Mouse (Mus musculus) MN1 (cell line): ENCODE measurements around the gene Ccr9.
"Not testable (repeated sequence)": the region's sequence is repeated elsewhere in the genome, so short reads cannot be mapped to it uniquely, and the experiment has no call there.

Source experiments
- DNase-seq: peaks from one replicate; pipeline ENCODE4 v3.0.0-alpha.2; 2016; ENCODE audit warnings: low spot score

Gene Ccr9

DNA sequence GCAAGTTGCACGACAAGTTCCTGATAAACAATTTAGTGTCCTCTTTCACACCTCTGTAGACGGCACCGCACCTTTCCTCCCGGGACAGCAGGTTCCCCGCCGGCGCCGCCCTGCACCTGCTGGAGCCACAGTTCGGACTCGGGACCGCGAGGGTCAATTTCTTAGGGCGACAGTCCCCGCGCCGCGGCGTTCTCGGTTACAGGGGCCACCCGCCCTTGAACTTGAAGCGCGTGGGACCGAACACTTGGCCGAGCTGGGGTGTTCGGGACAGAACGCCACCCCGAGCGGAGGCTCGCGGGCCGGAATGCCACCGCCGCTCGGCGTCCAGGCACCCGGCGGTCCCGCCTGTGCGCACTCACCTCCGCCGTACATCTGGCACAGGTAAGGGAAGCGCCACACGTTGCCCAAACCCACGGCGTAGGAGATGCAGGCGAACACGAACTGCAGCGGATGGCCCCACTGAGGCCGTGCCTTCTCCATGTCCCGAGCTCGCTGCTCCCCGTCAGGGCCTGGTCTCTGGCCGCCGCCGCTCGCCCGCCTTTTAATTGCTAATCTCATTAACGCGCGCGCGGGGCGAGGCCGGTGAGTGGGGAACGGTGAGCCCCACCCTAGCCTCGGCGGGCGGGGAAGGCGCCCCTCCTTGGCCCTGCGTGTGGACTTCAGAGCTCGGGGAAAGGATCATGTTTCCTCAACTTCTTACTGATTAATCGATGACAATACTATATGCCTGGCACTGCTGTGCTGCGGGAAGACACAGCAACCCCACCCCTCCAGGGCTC is at the start of gene Ccr9, which contains the start of gene Slc6a20a:
Gene Ccr9, plus strand, starts transcription at position 113 of the 779 bp plus-strand sequence.
Gene Slc6a20a, minus strand, starts transcription at position 559 of the 779 bp plus-strand sequence.
- no peak for DNase-seq

DNA sequence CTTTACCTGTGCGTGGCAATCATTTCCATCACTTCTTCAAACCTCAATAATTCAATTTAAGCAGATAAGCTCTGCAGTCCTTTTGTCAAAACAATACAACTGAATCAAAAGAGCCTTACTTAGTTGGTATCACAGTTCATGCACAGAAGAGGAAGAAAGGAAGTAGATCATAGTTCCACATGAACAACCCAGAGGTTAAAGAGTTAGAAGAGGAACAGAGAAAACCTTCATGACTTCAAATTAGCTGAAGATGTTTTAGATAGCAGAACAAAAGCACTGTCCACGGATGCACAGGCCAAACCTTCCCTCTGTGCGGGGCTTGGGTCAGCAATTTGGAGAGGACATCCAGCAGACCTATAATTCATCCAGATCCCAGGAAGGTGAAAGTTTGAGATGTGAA is 46.6 kb upstream of the Ccr9 start:
- no peak for DNase-seq

DNA sequence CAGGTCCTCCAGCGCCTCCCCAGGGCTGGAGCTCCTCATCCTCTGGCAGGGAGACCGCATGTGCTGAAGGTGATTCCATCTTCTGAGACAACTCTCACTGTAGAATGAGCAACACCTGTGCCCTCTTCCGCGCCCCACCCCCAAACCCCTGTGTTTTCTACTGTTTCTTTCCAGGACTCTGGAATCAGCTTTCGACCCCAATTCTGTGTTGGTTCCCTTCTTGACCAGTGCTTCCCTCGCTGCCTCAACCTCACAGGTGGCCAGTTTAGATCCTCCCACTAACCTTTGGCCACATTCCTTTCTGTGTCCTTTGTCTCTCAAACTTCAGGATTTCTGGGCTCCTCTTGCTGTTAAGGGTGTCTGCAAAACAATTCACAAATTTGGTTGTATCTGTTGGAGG is 46.0 kb upstream of the Ccr9 start, which contains the start of gene Slc6a20b:
Gene Slc6a20b, minus strand, starts transcription at position 285 of the 400 bp plus-strand sequence.
- DNase-seq: no peak

DNA sequence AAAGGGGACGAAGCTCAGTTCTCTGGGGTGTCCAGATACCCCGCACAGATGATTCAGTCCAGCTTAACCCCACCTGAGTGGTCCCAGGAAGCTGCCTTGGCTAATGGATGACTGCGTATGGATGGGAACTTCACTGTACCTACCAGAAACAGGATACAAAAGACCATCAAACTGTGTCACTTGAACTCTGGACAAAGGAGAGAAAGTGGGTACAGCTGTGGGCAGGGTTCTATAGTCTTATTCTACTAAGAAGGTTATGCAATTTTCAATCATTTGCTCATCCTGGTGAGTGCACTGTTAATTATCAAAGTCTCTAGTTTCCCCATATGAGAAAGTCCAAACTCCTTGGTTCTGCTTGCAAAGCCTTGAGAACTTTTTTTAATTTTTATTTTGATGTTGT is 45.2 kb upstream of the Ccr9 start:
- DNase-seq: no peak

DNA sequence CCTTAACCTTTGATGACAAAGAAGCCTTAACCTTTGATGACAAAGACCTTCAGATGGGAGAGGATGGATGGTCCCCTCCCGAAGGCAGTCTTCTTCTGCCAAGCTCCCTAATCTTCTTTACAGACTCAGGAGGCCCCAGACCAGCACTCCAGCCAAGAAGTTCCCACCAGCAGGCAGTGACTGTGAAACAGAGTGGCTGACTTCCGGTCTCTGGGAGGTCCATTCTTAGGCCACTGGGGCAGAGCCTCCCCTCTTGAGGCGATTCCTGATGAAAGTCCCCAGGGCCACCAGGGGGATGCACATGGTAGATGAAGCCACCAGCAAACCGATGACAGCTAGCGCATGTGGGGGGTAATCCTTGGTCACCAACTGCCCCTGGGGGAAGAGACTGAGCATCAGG is 41.5 kb upstream of the Ccr9 start:
- DNase-seq: no peak

DNA sequence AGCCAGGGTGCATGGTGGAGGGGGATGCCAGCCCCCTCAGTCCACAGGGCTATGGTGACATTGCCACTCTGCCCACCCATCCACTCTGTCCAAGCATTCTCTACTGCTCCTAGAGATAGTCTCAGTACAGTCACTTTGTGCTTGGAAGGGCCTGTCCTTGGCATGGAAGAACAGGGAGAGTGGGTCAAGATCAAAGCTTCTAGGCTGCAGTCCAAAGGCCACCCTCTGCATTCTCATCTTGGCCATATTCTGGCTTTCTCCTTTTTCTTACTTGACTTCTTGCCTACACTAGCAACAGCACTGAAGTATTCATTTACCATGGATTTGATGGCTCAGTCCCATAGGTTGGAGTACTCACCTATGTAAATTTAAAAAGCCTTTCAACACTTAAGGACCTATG is 40.0 kb upstream of the Ccr9 start:
- DNase-seq: no peak

DNA sequence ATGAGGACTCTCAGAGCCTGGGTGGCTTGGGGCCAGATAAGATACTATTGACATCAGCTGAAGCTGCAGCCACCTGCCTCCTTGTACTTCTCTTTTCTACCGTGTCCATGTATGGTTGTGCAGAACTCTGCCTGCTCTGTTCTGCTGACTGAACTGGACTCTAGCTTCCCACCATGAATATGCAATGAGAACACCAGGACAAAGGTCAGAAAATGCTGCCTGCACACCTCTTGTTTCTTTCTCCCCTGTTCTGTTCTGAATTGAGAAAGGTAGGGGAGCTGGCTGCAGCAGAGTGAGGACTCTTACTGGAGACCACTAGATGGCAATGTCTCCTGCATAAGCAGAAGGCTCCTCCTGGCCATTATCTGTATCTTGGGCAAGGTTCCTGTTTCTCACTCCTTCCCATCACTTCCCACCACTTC is 39.6 kb upstream of the Ccr9 start:
- peak; percentile 13 for DNase-seq

DNA sequence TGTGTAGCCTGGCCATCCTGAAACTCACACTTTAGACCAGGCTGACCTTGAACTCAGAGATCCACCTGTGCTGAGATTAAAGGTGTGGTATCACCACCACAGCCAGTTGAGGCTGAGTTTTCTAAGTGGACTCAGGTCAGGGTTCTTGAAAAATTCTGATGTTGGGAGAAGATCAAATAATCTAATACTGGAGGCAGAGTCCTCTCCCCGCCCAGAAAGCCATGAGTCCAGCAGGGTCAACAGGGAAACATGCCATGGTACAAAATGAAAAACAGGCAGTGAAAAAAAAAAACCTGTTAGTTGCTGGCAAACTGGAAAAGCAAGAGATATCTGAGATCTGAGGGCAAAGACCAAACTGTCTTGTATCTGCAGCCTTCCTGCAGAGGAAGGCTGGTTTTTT is 38.1 kb upstream of the Ccr9 start:
- DNase-seq: no peak

DNA sequence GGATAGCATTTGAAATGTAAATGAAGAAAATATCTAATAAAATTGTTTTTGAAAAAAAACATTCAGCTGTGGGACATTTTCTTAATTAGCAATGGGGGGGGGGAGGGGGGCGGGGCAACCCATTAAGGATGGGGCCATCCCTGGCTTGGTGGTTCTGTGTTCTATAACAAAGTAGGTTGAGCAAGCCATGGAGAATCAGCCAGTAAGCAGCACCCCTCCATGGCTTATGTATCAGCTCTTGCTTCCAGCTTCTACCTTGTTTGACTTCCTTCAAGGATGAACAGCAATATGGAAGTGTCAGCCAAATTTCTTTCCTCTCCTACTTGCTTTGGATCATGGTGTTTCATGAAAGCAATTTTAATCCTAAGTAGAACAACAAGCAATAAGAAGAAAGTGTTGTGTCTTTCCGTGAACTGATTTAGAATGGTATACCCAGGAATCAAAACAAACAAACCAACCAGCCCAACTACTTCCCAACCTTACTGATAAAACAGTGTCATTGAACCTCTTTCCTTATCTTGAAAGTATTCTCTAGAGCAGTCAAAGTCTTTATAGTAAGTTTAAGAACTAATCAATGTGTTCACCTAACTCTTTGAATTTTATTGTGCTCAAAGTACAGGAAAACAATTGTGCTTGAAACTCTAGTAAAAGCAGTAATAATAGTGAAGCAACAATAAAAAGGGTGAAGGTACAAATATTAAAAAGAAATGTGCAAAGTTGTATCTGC is 28.3 kb upstream of the Ccr9 start:
- no peak for DNase-seq

DNA sequence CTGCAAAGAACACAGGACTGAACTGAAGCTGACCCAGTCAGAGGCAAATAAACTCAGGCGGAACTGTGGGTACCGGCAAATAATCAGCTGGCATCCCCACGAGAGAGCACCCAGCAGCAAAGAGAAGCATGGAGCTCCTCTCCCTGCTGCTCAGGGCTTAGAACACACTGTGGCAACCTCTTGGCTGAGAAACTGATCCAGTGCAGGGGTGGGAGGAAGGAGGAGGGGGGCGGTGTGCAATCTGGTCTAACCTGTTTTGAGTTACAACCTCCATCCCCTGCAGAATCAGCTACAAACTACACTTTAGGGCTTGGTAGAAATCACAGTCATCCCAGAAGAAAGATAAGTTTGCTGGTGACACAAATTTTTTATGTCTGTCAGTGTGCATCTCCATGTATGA is 26.9 kb upstream of the Ccr9 start:
- no peak for DNase-seq

DNA sequence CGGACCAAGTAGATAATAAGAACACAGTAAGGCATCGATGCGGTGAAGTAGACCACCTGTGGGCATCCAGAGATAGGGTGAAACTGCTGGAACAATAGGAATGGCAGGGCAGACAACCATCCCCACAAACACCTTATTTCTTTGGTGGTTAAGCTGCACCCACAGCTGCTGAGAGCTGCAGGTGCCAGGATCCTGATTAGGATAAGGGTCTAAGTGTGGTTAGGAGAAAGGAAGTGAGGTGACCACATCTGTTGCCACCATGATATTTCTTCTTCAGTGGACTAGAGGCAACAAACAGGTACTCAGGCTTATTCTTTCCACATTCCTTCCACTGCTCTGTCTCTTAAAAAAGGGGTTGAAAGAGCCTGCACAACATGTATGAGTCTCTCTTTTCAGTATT is 20.8 kb upstream of the Ccr9 start:
- no peak for DNase-seq

DNA sequence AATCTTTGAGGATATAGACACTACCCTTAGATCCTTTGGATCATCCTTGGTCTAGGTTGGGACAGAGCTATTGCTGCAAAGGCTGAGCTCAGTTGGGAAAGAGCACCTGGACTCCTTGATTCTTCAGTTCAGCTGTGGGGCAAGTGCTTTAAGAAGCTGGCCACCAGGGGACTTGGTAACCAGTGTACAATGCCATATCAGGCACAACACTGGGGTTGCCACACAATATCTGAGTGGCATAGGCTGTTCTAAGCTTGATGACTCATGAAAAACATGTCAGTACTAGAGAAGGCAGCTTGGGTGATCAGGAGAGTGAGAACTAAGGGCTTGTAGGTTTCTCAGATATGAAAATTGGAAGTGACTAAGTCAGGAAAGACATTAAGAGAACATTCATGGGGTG is 19.3 kb upstream of the Ccr9 start:
- no peak for DNase-seq

DNA sequence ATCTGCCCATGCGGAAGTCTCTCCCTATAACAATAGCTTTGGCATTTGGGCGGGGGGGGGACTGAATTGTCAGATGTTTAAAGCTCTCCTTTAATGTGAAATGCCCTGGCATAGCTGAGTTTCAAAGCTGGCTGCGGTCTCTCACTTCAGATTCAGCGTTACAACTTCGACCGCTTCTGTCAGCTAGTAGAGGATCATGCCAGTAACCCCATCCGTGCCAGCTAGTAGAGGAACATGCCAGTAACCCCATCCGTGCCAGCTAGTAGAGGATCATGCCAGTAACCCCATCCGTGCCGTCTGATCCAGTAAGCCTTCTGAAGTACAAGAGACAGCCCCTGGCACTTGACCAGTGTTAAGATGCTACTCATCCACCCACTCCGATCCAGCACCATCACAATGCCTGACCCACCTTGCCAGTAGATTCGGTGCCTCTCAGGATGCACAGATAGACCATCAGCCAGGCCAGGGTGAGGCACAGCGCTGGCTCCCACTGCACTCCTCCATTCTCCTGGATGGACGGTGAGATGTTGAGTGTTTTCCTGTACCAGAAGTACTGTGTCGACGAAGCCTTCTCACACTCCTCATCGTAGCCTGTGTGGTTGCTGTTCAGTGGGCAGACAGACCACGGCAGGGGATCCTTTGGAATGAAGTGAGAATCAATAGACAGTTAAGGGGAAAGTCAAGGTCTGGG is 18.1 kb upstream of the Ccr9 start:
- DNase-seq: not testable (repeated sequence)

DNA sequence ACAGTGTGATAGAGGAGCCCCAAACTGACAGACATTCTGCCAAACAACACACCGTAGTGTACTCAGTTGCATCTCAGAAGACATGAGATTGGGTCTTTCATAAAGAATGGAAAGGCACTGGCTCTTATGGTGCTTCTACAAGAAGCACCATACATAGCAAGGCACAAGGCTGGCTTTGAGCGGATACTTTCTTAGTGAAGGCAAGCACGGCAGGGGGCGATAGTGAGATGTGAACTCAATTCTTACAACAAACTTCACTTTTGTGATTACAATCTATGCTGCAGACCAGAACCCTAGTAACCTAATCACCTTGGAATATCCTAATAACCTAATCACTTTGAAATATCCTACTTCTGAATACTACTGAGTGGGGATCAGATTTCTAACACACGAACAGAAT is 12.6 kb upstream of the Ccr9 start:
- DNase-seq: no peak

DNA sequence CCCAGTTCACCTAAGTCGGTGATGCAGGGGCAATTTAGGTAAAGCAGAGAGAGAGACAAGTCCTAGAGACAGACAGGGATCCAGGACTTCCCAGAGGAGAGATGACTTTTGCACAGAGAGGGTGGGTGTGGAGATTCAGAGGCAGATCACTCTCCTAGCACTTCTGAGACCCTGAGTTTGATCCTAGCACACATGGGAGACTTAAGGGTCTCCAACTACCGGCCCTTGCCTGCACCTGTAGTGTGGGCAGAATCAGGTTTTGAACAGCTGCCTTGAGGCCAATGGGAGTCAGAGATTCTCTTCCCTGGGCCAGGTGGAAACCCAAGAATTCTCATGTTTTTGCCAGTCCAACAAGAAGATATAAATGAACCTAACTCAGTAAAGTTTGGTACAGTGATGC is 959 bp downstream of the Ccr9 start:
- no peak for DNase-seq

DNA sequence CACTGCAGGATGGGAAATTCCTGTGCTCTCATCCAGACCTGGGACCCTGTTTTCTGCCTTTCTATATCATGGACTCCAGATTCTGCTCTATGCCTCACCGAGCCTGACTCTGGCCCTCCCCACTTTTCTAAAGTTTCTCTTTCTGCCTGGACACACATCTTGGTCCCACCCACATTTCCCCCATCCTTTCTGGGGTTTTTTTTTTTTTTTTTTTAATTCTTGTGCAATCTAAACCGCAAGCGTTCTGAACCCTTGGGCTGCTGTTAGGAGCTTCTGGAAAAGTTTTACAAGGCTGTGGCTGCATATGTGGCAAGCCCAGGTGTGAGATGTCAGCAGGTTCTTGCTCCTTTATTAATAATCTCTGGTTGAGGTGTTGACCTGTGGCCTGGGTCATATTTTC is 5.5 kb downstream of the Ccr9 start:
- no peak for DNase-seq

DNA sequence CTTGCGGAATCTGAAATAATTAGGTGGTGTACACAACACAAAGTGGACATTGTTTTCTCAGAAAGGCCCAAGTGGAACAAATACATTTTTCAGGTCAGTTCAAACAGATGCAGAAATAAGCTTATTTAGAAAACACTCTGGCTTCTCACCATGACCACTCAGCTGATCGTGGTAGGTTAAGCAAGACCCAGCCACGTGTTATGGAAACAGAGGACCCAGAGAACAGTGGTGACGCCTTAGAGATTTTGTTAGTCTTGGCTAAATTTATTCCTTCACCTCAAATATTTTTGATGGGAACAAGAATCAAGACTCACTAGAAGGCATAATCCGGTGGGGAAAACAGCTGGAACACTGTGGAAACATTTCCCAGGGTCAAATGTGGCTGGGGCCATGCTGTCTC is 8.0 kb downstream of the Ccr9 start:
- no peak for DNase-seq

DNA sequence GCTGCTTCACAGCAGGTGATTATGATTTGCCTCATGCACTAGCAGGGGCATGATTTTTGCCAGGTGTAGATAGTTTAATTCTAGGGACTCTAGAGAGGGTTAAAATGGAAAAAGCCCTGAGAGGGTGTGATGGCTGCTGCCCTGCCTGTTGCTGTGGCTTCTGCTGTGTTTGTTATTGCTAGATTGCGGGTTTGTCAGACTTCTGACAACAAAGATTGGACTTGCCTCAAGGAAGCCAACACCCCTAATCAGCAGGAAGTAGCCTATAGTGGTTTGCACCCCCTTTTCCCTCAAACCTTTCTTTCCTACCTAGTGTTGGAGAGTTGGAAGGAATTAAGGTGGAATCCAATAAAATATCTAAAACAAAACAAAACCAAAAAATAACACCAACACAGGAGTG is 10.0 kb downstream of the Ccr9 start:
- no peak for DNase-seq

DNA sequence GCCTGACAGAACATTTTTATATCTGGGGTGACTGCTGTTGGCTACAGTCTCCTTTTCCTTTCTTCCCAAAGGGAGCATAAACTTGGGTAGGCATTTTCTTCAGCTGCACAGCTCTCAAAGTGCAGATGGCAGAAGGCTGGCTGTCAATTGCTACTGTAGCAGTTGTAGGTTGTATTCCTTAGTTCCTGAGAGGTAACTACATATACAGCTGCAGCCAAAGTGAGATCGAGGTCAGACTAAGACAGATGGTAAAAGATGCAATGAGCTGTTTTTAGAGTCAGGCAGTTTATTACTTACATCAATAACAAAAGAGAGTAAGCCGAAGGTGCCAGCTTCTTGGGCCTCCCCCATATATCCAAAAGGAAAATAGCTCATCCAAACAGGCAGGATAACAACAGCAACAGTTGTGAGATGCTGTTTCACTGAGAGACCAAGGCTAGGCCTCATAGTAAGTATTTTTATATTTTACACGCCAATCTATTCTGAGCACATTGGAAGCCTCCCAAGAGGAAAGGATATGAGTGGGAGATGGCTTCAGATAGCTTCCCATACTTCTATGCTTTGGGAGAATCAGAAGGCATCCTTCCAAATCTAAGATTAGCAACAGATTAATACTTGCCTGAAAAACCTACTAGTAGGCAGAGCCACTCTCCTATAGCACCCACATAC is 17.5 kb downstream of the Ccr9 start:
- DNase-seq: no peak

DNA sequence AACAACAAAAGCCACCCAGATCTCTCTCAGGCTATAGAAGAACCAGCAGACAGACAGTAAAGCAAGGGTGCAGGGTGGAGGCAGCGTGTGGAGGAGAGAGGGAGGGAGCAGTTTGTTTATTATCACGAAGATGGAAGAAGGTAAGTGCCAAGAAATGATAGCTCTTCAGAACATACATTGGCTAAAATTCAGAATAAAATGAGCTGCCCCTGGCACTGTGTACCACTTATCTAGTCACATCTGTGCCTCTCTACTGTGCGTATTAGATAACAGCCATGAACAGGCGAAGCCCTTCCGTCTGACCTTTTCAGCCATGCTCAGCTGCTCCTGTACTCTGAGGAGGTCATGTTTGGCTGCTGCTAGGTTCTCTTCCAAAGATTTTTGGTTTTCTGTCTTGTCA is 23.6 kb downstream of the Ccr9 start:
- no peak for DNase-seq

DNA sequence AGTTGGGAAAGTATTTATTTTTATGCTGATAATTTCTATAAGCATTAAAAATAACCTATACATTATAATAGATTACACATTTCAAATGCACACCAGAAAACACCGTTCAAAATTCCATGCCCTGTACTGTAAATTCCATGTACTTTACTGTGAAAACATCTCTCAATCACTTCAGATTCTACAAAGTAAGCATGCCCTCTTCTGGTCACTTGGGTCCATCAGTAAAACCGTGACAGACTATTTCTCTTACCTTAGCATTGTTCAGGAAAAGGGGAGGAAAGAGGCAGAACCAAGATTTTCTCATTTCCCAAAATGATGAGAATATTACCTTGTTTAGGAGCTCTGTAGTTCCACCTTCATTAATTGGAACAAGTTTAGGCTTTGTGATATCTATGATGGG is 31.0 kb downstream of the Ccr9 start:
- DNase-seq: no peak

DNA sequence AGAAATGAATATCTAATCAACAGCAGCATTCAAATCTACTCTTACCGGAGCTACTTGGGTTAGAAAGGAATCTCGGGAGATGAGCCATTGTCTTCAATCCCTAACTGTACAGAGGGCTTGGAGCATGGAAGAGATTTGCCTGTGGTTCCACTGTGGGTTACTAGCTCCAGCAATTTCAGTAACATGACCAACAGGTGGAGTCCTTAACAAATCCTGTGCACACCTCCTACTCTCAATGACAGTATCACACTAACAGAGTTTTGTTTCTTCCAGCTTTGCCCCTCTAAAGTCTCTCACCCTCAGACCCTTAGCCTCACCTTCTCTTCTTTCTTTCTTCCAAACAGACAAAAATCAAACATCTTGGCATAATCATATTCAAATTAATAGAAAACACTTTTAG is 34.9 kb downstream of the Ccr9 start:
- no peak for DNase-seq
